Mouse (Mus musculus) right cerebral cortex, postnatal 25 days (tissue): Measurements from ENCODE around the gene Exosc2.
"Not testable (repeated sequence)": the region's sequence is repeated elsewhere in the genome, so short reads cannot be mapped to it uniquely, and the experiment has no call there.

ENCODE experiments used
- DNase-seq: peaks from one replicate; pipeline ENCODE4 v3.0.0; 2022

Exosc2 gene

DNA sequence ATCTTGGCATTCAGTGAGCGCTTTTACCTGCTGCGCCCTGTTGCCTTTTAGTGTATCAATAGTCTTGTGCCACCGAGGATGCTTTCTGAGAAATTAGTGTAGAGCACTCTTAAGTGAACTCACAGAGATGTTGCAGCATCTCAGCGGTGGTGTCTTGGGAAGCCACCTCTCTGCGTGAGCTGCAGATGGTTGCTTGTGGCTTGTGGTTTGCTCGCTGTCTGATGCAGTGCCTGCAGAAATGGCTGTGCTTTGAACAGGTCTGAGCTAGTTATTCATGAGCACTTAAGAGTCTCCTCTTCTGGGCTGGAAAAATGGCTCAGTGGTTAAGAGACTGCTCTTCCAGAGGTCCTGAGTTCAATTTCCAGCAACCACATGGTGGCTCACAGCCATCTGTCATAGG is 8.1 kb downstream of the Exosc2 start:
- no peak for DNase-seq

DNA sequence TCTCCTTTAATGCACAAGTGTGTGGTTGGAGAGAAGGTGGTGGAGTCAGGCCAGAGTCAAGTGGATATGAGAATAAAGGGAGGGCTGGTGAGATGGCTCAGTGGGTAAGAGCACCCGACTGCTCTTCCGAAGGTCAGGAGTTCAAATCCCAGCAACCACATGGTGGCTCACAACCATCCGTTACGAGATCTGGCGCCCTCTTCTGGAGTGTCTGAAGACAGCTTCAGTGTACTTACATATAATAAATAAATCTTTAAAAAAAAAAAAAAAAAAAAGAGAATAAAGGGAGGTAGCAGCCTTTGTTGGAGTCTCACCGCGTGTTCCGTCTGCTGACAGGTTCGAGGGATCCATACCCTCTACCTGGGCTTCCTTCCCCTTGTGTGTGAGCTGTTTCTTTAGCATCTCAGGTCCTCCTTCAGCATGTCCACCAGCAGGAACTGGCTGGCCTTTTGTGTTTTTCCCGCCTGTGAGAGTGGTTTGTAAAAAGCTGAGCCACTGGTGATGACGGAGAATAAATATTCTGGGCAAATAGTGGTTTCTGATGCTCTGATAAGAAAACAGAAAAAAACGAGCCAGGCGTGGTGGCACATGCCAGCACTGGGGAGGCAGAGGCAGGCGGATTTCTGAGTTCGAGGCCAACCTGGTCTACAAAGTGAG is 10.7 kb downstream of the Exosc2 start:
- not testable (repeated sequence) for DNase-seq

GRCm38 (mm10) chr2:31681731-31682235 is 11.3 kb downstream of the Exosc2 start:
- no peak for DNase-seq

DNA sequence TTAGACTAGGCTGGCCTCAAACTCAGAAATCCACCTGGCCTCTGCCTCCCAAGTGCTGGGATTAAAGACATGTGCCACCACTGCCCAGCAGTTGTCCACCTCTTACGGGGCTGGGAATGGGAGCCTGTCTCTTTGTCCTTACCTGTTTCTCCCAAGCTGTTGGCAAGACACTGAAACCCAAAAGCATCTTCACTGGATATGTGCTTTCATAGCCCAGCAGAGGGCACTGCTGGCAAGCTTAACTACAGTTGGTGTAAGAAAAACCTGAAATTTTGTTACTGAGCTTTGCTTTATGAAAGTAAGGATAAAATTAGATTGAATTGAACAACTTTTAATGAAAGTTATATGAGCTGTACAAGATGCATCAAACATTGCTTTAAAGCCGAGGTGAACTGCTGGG is 13.2 kb downstream of the Exosc2 start:
- peak; percentile 53 for DNase-seq

DNA sequence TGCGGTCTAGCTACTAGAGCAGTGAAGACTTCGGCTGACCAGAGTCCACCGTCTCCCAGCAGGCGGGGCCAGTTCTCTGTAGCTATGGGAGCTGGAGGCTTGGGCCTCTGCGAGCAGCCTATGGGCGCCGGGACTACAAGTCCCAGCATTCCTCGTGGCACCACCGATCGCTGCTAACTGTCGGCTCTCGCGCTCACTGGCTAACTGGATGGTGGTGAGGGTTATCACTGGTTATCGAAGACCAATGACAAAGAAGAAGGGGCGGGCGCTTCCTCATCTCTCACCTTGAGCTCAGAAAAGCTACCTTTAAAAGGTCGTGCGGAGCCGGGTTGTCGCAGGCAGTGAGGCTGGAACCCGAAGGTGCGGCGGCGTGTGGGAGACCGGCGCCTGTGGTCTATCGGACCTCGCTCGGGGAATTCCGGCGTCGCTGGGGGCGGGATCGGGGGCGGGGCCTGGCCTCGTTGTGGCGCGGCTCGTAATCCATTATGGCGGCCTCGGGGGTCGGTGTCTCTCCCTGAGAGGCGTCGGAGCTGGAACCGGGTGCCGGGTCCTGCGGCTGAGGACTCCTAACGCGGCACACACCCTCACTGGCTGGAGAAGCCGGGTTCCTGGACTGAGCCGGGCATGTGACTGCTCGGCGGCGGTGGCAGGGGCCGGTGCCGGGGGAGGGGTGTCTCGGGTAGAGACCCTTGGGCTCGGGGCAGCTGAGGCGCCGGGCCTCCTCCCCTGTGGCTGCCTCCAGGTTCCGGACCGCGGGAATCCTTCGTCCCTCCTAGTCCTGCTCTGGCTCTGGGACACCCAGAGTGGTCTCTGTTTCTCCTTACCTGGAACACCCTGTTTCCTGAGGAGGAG is 17.8 kb downstream of the Exosc2 start, which contains the start of gene Abl1:
Gene Abl1 (plus strand): TSS at position 303 of the 852 bp plus-strand sequence.
- peak; percentile 95 for DNase-seq

- DNase-seq, result no peak
Measured at GRCm38 (mm10) chr2:31689045-31689444, 18.5 kb downstream of the Exosc2 start.

DNA sequence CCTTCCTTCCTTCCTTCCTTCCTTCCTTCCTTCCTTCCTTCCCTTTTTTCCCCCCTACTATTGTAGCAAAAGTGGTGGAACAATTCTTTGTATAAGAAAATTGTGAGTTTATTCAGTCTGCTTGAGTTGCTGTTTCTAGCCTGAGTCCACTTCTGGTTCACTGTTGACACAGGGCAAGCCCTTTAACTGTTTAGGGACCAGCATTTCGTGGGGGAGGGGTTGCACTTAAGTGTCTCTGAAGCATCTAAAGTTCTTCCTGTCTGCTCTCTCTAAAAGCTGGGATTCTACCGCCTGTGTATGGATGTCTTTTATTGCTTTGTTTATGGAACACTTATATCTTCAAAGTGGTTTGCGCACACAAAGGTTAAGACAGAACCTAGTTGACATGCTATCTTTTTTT is 19.5 kb downstream of the Exosc2 start:
- DNase-seq, result no peak

- no peak for DNase-seq
Measured at GRCm38 (mm10) chr2:31698209-31698608, 27.7 kb downstream of the Exosc2 start.

DNA sequence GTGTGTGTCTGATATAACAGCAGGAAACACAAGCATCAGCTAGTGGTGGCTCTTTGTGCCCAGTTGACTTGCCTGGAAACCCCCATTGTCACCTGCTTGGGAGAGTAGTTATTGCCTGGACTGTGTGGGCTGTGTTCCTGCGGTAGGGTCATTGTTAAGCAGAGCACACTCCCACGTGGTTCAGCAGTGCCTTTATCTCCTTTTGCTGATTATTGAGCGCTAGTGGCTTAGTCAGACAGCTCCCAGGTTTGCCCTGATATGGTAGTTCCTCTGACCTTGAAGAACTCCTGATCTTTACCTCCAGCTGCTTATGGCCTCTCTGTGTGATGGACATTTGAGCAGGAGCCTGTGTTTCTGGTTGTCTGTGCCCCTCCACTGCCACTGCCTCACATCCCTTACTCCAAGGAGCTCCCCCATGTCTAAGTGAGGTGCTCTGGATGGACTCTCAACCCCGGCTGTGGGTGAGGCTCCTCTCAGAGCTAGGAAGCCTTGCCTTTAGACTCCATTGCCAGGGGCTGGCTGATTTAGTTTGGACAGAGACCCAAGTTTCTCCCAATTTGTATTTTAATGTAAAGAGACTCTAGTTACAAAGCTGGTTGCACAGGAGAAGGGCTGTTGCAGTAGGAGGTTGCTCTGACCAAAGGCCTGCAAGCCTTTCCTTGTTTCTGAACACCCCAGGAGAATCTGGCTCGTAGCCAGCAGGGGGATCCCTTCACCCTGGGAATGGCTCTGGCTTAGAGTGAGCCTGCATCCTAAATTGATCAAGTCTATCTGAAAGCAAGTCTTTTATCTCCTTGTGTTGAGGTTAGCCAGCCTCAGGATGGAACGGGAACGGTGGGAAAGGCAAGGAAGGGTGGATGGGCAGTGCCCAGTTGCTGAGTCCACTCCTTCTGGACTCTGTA is 30.3 kb downstream of the Exosc2 start:
- DNase-seq, result no peak

- no peak for DNase-seq
Measured at GRCm38 (mm10) chr2:31703226-31703625, 32.7 kb downstream of the Exosc2 start.

DNA sequence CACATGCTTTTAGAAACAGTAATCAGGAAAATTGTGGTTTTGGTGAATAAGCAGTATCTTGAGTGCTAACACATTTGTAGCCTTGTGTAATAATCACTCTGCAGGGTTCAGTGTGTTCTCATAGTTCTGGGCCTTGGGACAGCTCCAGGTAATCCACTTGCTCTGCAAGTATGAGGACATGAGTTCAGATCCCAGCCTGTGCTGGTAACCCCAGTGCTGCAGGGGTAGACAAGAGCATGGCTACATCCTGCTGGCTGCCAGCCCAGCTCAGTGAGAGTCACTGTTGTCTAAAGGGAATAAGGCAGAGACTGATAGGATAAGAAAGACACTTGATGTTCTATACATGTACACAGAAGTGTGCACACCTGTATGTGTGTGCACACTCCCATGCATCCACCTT is 35.4 kb downstream of the Exosc2 start:
- DNase-seq, result no peak

DNA sequence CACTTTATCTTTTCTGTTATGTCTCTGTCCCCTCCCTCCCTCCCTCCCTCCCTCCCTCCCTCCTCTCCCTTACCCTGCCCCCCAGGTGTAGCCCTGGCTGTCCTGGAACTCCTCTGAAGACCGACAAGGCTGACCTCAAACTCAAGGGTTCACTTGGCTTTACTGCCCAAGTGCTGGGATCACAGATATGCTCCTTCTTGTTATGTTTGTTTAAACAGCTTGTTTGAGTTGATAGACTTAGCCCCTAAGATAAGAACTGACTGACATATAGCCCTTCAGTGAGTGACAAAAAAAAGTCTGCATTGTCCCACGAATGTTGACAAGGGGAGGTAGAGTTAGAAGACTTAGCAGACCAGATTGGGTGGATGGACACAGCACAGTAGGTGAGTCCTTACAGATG is 36.0 kb downstream of the Exosc2 start:
- no peak for DNase-seq

DNA sequence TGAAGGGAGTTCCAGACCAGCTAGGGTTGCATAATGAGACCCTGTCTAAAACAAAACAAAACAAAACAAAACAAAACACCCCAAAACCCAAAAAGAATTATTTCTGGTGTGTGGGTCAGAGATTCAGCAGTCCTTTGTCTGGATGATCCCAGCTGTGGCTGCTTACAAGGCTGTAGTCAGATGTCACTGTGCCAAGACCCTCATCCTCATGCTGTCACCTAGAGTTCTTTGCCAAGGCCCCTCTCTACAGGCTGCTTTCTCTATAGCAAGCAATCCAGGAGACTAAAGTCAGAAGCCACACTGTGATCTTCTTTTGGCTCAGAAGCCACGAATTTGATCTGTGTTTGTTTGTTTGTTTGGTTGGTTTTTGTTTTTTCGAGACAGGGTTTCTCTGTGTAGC is 42.2 kb downstream of the Exosc2 start:
- DNase-seq, result no peak

DNA sequence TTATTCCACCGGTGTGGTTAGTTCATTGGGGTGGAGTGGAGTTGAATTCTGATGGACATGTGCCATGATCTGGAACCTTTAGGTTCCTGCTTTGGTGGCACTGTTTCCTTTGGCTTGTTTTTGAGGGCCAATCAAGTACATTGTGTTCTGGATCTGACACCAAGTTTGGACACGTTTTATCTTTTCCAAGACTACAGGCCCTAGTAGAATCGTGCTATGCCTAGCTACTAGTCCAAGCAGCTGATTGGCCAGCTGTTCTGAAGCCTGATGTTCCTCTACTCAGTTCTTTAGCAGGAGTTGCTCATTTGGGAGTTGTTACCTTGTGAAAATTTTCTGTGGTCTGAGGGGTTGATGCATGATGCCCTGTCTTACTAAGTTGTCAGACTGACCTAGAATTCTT is 43.3 kb downstream of the Exosc2 start:
- no peak for DNase-seq

GRCm38 (mm10) chr2:31714780-31715179 is 44.3 kb downstream of the Exosc2 start:
- DNase-seq, result no peak

GRCm38 (mm10) chr2:31715985-31716384 is 45.5 kb downstream of the Exosc2 start:
- peak; percentile 38 for DNase-seq

DNA sequence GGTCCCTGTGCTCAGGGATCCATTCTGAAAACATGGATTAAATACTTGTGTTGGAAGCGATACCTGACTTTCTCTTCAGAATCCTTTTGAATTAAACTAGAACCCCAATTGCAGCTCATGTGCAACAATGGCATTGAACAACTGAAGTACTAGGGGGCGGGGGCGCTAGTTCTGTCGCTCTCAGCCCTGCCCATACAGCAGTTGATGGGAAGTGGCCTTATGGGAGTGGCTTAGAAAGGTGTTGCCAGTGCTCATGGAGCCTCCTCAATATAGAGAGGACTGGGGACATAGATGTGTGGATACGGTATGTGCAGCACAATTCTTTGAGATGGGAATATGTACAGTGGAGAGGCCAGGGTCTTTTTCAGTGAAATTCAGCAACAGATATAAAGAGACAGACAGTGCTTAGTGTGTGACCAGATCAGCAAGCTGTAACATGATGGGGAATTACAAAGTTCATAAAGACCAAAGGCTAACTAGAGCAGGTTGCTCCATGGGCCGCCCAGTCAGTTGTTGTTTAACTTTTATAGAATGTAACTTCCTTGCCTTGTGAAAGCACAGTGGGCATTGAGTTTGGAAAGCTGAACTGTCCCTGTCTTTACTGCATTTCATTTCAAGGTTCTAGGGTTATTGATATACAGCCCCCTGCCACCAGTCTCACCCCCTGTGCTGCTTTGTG is 48.8 kb downstream of the Exosc2 start:
- no peak for DNase-seq

GRCm38 (mm10) chr2:31719944-31720343 is 49.4 kb downstream of the Exosc2 start:
- no peak for DNase-seq

GRCm38 (mm10) chr2:31720783-31721182 is 50.3 kb downstream of the Exosc2 start:
- no peak for DNase-seq

- DNase-seq, result no peak
Measured at GRCm38 (mm10) chr2:31724730-31725490, 54.4 kb downstream of the Exosc2 start.

- no peak for DNase-seq
Measured at GRCm38 (mm10) chr2:31727576-31728277, 57.2 kb downstream of the Exosc2 start.
